Mouse (Mus musculus): ENCODE measurements at regions not wholly inside any gene's neighbourhood (a gene's known extent, or its start where the extent isn't known, plus 50 kb on each side); places are given as distances from the start of the nearest gene placed in this dataset.

GRCm38 (mm10) chr4:31381069-31381969, 582.6 kb upstream of the Map3k7 start:
- TF ChIP-seq POLR2A (IDR thresholded peaks at IDR 0.05; ENCODE audit: control insufficient read depth, low read depth, low read length) (no peak), CTCF (IDR thresholded peaks at IDR 0.05; ENCODE audit: control insufficient read depth, insufficient read depth, insufficient replicate concordance, low read depth, low read length) (no peak)
